Mouse (Mus musculus) heart, embryonic 10.5 days (tissue): ENCODE data around the gene Nutf2-ps1. TPM values are rescaled to one million over a fixed set of nuclear protein-coding genes. Genes with fewer than 3 reads are reported as not detected.

Experiments
- polyA plus RNA-seq: library from polyadenylated mRNA; unstranded; fragments of >200 nt; fragmentation: Nextera tagmentation; extraction: Ambion mirVana; gene quantifications from 2 replicates; pipeline ENCODE4 v1.2.1, GENCODE M21; 2016

The Nutf2-ps1 gene
- polyA plus RNA-seq, 1 experiment from 2014 or later, result 457 TPM

Other genes with a start within 250 kb of the Nutf2-ps1 start
- not detected in 2 replicates for gene Gm10197, start 217.3 kb downstream of the Nutf2-ps1 start, polyA plus RNA-seq
- gene Smndc1, start 198.5 kb downstream of the Nutf2-ps1 start, polyA plus RNA-seq, result 27.6 and 31.7 TPM in 2 replicates
- gene Dusp5, start 60.0 kb downstream of the Nutf2-ps1 start, polyA plus RNA-seq, result 11.9 and 15.9 TPM in 2 replicates
- 47.0 and 64.8 TPM in 2 replicates for gene Smc3, start 11.3 kb upstream of the Nutf2-ps1 start, polyA plus RNA-seq
- gene Rbm20, start 88.2 kb upstream of the Nutf2-ps1 start, polyA plus RNA-seq, result 18.3 and 34.7 TPM in 2 replicates